Mouse (Mus musculus) heart, adult 2 months (tissue): ENCODE measurements around the gene Med1. TPM values are rescaled to one million over a fixed set of nuclear protein-coding genes. Genes with fewer than 3 reads are reported as not detected.
"Not testable (repeated sequence)": the region's sequence is repeated elsewhere in the genome, so short reads cannot be mapped to it uniquely, and the experiment has no call there.

Source experiments
- DNase-seq, 2 experiments: peaks; one replicate each; pipeline ENCODE4 v3.0.0; 2021
- H3K27ac ChIP-seq: fragments of 200-600 bp; 2 replicates; pipeline ENCODE4 v1.8.1; 2022
- H3K27me3 ChIP-seq: fragments of 200-500 bp; 2 replicates; pipeline ENCODE4 v1.6.1; 2012; ENCODE audit warnings: mild to moderate bottlenecking, low read length, inconsistent platforms, mixed read lengths; ENCODE audit not compliant: control insufficient read depth, insufficient read depth
- H3K36me3 ChIP-seq: fragments of 200-500 bp; 2 replicates; pipeline ENCODE4 v1.6.1; 2012; ENCODE audit warnings: low read length, inconsistent platforms; ENCODE audit not compliant: control insufficient read depth, insufficient read depth
- H3K4me1 ChIP-seq: fragments of 200-500 bp; 2 replicates; pipeline ENCODE4 v1.6.1; 2011; ENCODE audit warnings: low read length; ENCODE audit not compliant: control insufficient read depth, insufficient read depth
- H3K4me3 ChIP-seq: fragments of 200-600 bp; 2 replicates; pipeline ENCODE4 v1.8.1; 2022
- H3K79me2 ChIP-seq: fragments of 200-500 bp; replicated peaks from 2 replicates; pipeline ENCODE4 v1.6.1; 2012; ENCODE audit warnings: mild to moderate bottlenecking, inconsistent platforms, low read length, moderate library complexity, mixed read lengths; ENCODE audit not compliant: control insufficient read depth, insufficient read depth
- H3K9ac ChIP-seq: fragments of 200-500 bp; 2 replicates; pipeline ENCODE4 v1.6.1; 2012; ENCODE audit warnings: low read depth, mild to moderate bottlenecking, control low read depth, inconsistent platforms, low read length, mixed read lengths
- CTCF ChIP-seq: fragments of 200-600 bp; IDR thresholded peaks from 2 replicates; pipeline ENCODE4 v1.8.1; 2022; ENCODE audit warnings: antibody characterized with exemption, mild to moderate bottlenecking, moderate library complexity
- EP300 ChIP-seq: fragments of 200-500 bp; IDR thresholded peaks from 2 replicates; pipeline ENCODE4 v1.6.1; 2011; ENCODE audit warnings: low read depth, low read length, control low read depth; ENCODE audit not compliant: insufficient read depth
- POLR2A ChIP-seq: fragments of 200-500 bp; IDR thresholded peaks from 2 replicates; pipeline ENCODE4 v1.6.1; 2011; ENCODE audit warnings: mild to moderate bottlenecking, low read depth, low read length, control low read depth; ENCODE audit not compliant: insufficient read depth
- WGBS: fragments of 180-500 bp; shearing (Covaris S2); methylation state at CpG from one replicate; pipeline ENCODE4 v1.1.7; 2018; 5-methylcytosine and 5-hydroxymethylcytosine counted together
- intact Hi-C: fragments of 180-260 bp; cut with DNase I; formaldehyde crosslinking; loops from one replicate; pipeline ENCODE4 v1.15.1; 2025
- polyA plus RNA-seq: library from polyadenylated mRNA; depleted of rRNA; stranded (reverse); fragments of >200 nt; gene quantifications from 2 replicates; pipeline ENCODE4 v1.2.3, GENCODE M21; 2012
- total RNA-seq, 2 experiments: library from RNA; stranded (reverse); gene quantifications; 2 replicates each; pipeline ENCODE4 v1.2.3; 2021

Gene Med1
- total and polyA plus RNA-seq, 3 experiments = 14.0 to 43.5 (median 38.6) TPM

DNA sequence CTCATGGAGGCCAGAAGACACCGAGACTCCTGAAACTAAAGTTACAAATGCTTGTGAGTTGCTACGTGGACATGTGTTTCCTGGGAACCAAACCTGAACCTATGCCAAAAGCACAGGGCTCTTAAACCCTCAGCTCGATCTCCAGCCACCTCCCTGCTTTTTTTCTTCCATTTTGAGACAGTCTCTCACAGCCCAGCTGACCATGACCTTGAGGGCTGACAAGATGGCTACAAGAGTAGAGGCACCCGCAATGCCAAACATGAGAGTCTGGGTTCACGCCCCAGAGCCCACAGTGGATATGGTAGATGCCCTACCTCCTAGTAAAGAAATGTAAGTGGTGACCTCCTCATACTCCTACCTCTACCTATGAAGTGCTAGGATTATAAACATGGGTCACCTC lies 2.3 kb downstream of the Med1 start:
- Histone ChIP-seq H3K27me3 (no peaks in the 10 kb centered on the region), H3K4me3 (no peak overlapping the region), H3K36me3 (peaks cover 6% of the 10 kb centered on the region), H3K27ac (no peak overlapping the region), H3K79me2 (peaks cover 5% of the 10 kb centered on the region), H3K4me1 (peaks cover 5% of the 10 kb centered on the region), H3K9ac (no peak overlapping the region)
- WGBS = 51% methylated on average over 5 of the region's 5 CpGs
- DNase-seq = peak in 1 of 2 experiments; percentile 11
- TF ChIP-seq POLR2A = no peak
- no peak for TF ChIP-seq CTCF
- TF ChIP-seq EP300 = no peak
- intact Hi-C loops = no loop called here

DNA sequence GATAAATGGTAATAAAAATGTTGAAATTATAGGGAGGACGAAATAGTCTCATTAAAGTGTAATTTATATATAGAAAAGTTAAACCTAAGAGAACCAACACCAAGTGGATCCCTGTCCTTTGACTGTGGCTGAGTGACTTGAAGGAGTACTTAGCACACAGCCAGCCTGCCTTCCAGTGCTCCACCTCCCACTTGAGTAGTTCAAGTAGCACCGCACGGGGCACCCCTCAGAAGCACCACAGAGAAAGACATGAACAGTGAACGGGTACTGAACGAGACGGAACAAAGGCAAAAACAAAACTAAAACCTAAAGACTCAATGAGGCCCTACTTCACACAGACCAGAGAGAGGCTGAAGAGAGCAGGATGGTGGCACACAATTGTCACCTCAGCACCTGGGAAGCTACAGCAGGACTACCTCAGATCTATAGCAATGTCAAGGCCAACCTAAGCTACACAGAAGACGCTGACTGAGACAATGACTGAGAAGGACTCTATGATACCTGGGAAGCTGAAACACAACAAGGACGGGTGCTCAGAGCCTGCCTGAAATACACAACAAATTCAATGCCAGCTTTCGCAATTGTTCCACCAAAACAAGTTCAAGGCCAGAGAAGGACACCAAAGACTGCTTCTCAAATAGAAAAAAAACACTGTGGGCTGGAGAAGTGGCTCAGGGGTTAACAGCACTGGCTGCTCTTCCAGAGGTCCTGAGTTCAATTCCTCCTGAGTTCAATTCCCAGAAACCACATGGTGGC lies 5.3 kb downstream of the Med1 start:
- 82% methylated on average over 9 of the region's 9 CpGs for WGBS
- Histone ChIP-seq H3K27ac (no peak overlapping the region), H3K9ac (no peak overlapping the region), H3K79me2 (peaks cover 5% of the 10 kb centered on the region), H3K27me3 (no peaks in the 10 kb centered on the region), H3K4me3 (no peak overlapping the region), H3K4me1 (peaks cover 4% of the 10 kb centered on the region), H3K36me3 (peaks cover 6% of the 10 kb centered on the region)
- intact Hi-C loops = no loop called here
- no peak for DNase-seq
- TF ChIP-seq POLR2A (no peak), CTCF (no peak), EP300 (no peak)

DNA sequence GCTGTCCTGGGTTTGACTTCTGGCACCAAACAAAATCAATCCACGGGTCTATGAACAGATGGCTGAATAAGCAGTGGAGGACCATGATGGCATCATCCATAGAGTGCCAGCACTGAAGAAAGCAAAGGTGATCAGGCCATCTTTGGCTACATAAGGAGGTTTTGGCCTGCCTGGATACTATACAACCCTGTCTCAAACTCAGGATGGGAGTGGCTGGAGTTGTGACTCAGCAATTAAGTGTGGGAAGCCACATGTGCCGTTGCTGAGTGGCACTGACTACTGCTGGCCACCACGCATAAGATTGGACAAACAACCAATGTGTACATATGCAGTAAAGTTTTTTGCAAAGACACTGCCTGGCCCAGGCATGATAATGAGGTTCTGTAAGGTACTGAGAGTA lies 10.9 kb downstream of the Med1 start:
- H3K27me3 ChIP-seq, H3K9ac ChIP-seq, H3K27ac ChIP-seq, H3K36me3 ChIP-seq, H3K4me1 ChIP-seq, H3K4me3 ChIP-seq, DNase-seq, intact Hi-C loops, H3K79me2 ChIP-seq: not testable (repeated sequence)
- 93% methylated on average over 3 of the region's 3 CpGs for WGBS

DNA sequence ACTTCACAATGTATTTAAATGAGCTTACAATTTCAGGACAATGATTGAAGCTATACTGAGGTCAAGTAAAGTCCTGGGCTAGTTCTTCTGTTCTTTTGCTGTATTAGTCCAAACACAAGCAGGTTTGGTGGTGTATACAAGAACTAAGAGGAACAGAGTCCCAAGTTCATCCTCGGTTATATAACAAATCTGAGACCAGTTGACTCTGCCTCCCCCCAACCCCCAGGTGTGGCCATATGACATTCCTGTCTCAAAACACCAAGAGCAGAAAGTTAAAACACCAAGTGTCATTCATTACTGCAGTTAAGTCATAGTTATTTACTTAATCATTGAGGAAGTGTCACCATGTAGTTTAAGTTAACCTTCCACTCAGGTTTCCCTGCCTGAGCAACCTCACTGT lies 24.7 kb downstream of the Med1 start:
- Histone ChIP-seq H3K4me3 (no peak overlapping the region), H3K27me3 (no peaks in the 10 kb centered on the region), H3K4me1 (no peaks in the 10 kb centered on the region), H3K79me2 (no peaks in the 10 kb centered on the region), H3K36me3 (no peaks in the 10 kb centered on the region; the same call in 1 of the 2 replicates), H3K27ac (no peak overlapping the region), H3K9ac (no peak overlapping the region)
- no peak for DNase-seq
- WGBS = 88% methylated on average over 1 of the region's 1 CpGs
- TF ChIP-seq POLR2A (no peak), CTCF (no peak), EP300 (no peak)
- intact Hi-C loops = no loop called here

DNA sequence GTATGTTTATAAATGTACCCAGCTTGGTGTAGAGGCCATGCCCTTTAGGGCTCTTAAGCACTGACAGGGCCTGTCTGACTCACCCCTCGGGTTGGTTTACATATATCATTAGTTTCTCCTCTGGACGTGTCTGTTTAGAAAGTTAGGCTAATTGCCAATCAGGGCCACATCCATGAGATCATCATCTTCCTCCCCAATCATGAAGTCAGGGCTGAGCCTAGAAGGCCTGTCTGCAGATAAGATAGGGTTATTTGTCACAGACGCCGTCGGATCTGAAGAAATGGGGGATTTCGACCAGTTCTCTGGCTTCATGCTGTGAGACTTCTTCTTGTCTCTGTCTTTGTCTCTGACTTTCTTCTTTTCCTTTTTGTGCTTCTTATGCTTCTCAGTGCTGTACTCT lies 38.0 kb downstream of the Med1 start:
- no peak for DNase-seq
- Histone ChIP-seq H3K9ac (no peak overlapping the region), H3K36me3 (no peaks in the 10 kb centered on the region), H3K4me3 (no peak overlapping the region), H3K79me2 (no peaks in the 10 kb centered on the region), H3K27ac (no peak overlapping the region), H3K27me3 (no peaks in the 10 kb centered on the region), H3K4me1 (no peaks in the 10 kb centered on the region)
- intact Hi-C loops = no loop called here
- no peak for TF ChIP-seq EP300
- 59% methylated on average over 6 of the region's 6 CpGs for WGBS

DNA sequence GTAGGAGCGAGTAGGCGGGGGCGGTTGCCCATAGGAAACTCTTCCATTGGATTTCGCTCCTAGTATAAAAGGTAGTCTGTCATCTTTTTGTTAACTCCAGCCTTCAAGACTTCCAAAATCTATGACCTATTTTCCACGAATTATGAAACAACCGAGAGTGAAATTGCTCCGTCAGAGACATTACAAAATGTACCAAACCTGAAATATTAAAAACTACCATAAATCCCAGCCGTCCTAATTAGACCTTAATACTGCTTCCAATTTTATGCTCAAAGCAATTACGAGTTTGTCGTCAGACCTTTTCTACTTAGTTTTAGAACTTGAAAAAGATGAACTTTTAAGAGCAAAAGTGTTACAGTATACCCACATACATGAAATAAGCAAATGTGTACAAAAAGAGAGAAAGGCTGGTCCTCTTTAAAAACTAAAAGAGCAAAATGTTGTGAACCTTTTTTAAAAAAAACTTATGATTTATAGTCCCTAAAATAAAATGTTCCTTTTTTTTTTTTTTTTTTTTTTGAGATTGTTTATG lies 42.4 kb downstream of the Med1 start:
- H3K9ac ChIP-seq = no peak overlapping the region
- H3K4me1 ChIP-seq = peaks cover 7% of the 10 kb centered on the region
- 6% methylated on average over 10 of the region's 10 CpGs for WGBS
- TF ChIP-seq CTCF (no peak), EP300 (no peak), POLR2A (no peak)
- no peak for DNase-seq
- H3K79me2 ChIP-seq = peaks cover 4% of the 10 kb centered on the region
- no peak overlapping the region; the same call in 1 of the 2 replicates for H3K4me3 ChIP-seq
- H3K36me3 ChIP-seq = peaks cover 7% of the 10 kb centered on the region
- H3K27me3 ChIP-seq = no peaks in the 10 kb centered on the region
- intact Hi-C loops = loop anchor here (2.0 kb wide), 1 partner anchor 124 kb away; the partner anchor contains the start of gene Rpl19
- H3K27ac ChIP-seq = no peak overlapping the region
